Mouse (Mus musculus) midbrain, embryonic 11.5 days (tissue): ENCODE measurements at regions not wholly inside any gene's neighbourhood (a gene's known extent, or its start where the extent isn't known, plus 50 kb on each side); places are given as distances from the start of the nearest gene placed in this dataset.

Experiments
- ATAC-seq: fragments of 200-750 bp; cut with Nextera tagmentation; 2 replicates; pipeline ENCODE4 v1.8.0; 2017; ENCODE audit warnings: moderate TSS enrichment, moderate library complexity; ENCODE audit not compliant: low FRiP score
- DNase-seq: peaks from one replicate; pipeline ENCODE4 v3.0.0; 2015; ENCODE audit warnings: low spot score; ENCODE audit errors: missing footprints
- H3K27ac ChIP-seq: fragments of 300-500 bp; sonication (generic); 2 replicates; pipeline ENCODE4 v1.5.1; 2014; ENCODE audit warnings: low read depth, low read length
- H3K27me3 ChIP-seq: fragments of 300-500 bp; sonication (generic); 2 replicates; pipeline ENCODE4 v1.6.1; 2014; ENCODE audit warnings: mild to moderate bottlenecking, low read length, moderate library complexity, mixed read lengths; ENCODE audit not compliant: control insufficient read depth, insufficient read depth
- H3K36me3 ChIP-seq: fragments of 300-500 bp; sonication (generic); 2 replicates; pipeline ENCODE4 v1.6.1; 2014; ENCODE audit warnings: mild to moderate bottlenecking, low read length, moderate library complexity, mixed read lengths; ENCODE audit not compliant: control insufficient read depth, insufficient read depth
- H3K4me1 ChIP-seq: fragments of 300-500 bp; sonication (generic); 2 replicates; pipeline ENCODE4 v1.6.1; 2014; ENCODE audit warnings: low read length; ENCODE audit not compliant: control insufficient read depth, insufficient read depth
- H3K4me2 ChIP-seq: fragments of 300-500 bp; sonication (generic); 2 replicates; pipeline ENCODE4 v1.6.1; 2014; ENCODE audit warnings: mild to moderate bottlenecking, moderate library complexity
- H3K4me3 ChIP-seq: fragments of 300-500 bp; sonication (generic); 2 replicates; pipeline ENCODE4 v1.5.1; 2014; ENCODE audit warnings: low read depth, low read length
- H3K9ac ChIP-seq: fragments of 300-500 bp; sonication (generic); 2 replicates; pipeline ENCODE4 v1.6.1; 2014; ENCODE audit warnings: low read length
- H3K9me3 ChIP-seq: fragments of 300-500 bp; sonication (generic); 2 replicates; pipeline ENCODE4 v1.6.1; 2016; ENCODE audit warnings: low read length; ENCODE audit not compliant: control insufficient read depth
- WGBS: fragments of 180-500 bp; shearing (Covaris S2); extraction: QIAGEN DNeasy Blood & Tissue Kit; methylation state at CpG from one replicate; pipeline ENCODE4 v1.1.7; 2014; 5-methylcytosine and 5-hydroxymethylcytosine counted together

GRCm38 (mm10) chr16:76547087-76547486 lies 173.5 kb upstream of the Nrip1 start:
- DNase-seq (peak; percentile 28), ATAC-seq (no peak)
- no peak overlapping the region for H3K9ac ChIP-seq
- no peaks in the 10 kb centered on the region for H3K9me3 ChIP-seq
- H3K4me2 ChIP-seq: no peak overlapping the region
- H3K4me1 ChIP-seq: no peaks in the 10 kb centered on the region
- H3K4me3 ChIP-seq: no peak overlapping the region
- no peak overlapping the region for H3K27ac ChIP-seq
- WGBS: 94% methylated on average over 4 of the region's 4 CpGs
- H3K36me3 ChIP-seq: no peaks in the 10 kb centered on the region
- no peaks in the 10 kb centered on the region for H3K27me3 ChIP-seq

- ATAC-seq: no peak
Observed at GRCm38 (mm10) chr16:76546632-76547031, 173.0 kb upstream of the Nrip1 start.

GRCm38 (mm10) chr16:76545942-76546341 lies 172.3 kb upstream of the Nrip1 start:
- no peak overlapping the region for H3K4me3 ChIP-seq
- WGBS: 84% methylated on average over 2 of the region's 2 CpGs
- H3K9ac ChIP-seq: no peak overlapping the region
- no peak overlapping the region for H3K27ac ChIP-seq
- DNase-seq: peak; percentile 71
- no peaks in the 10 kb centered on the region for H3K27me3 ChIP-seq
- H3K36me3 ChIP-seq: no peaks in the 10 kb centered on the region
- peaks cover 4% of the 10 kb centered on the region; the same call in 1 of the 2 replicates for H3K4me1 ChIP-seq
- no peak for ATAC-seq
- H3K9me3 ChIP-seq: no peaks in the 10 kb centered on the region
- H3K4me2 ChIP-seq: no peak overlapping the region

More at GRCm38 (mm10) chr16:76546632-76547031, 173.0 kb upstream of the Nrip1 start:
- Histone ChIP-seq H3K9ac (no peak overlapping the region), H3K4me1 (no peaks in the 10 kb centered on the region), H3K27me3 (no peaks in the 10 kb centered on the region), H3K9me3 (no peaks in the 10 kb centered on the region), H3K27ac (no peak overlapping the region), H3K4me3 (no peak overlapping the region), H3K4me2 (no peak overlapping the region), H3K36me3 (no peaks in the 10 kb centered on the region)
- no peak for DNase-seq
- WGBS: 93% methylated on average over 2 of the region's 2 CpGs

GRCm38 (mm10) chr16:76544972-76545371 lies 171.3 kb upstream of the Nrip1 start:
- 84% methylated on average over 4 of the region's 4 CpGs for WGBS
- no peak for ATAC-seq
- H3K4me3 ChIP-seq: no peak overlapping the region

GRCm38 (mm10) chr16:76540964-76541363 lies 167.3 kb upstream of the Nrip1 start:
- no peak for DNase-seq
- H3K27ac ChIP-seq: no peak overlapping the region
- H3K4me3 ChIP-seq: no peak overlapping the region

More at GRCm38 (mm10) chr16:76544972-76545371, 171.3 kb upstream of the Nrip1 start:
- Histone ChIP-seq H3K27ac (no peak overlapping the region), H3K4me1 (peaks cover 10% of the 10 kb centered on the region; the same call in 1 of the 2 replicates), H3K36me3 (no peaks in the 10 kb centered on the region), H3K9ac (no peak overlapping the region), H3K27me3 (no peaks in the 10 kb centered on the region), H3K9me3 (no peaks in the 10 kb centered on the region), H3K4me2 (no peak overlapping the region)
- DNase-seq: peak; percentile 66

GRCm38 (mm10) chr16:76540328-76540923 lies 166.8 kb upstream of the Nrip1 start:
- Histone ChIP-seq H3K4me1 (peaks cover 16% of the 10 kb centered on the region), H3K9me3 (no peaks in the 10 kb centered on the region), H3K4me2 (no peak overlapping the region), H3K4me3 (no peak overlapping the region), H3K9ac (no peak overlapping the region), H3K27me3 (no peaks in the 10 kb centered on the region), H3K36me3 (no peaks in the 10 kb centered on the region), H3K27ac (no peak overlapping the region)
- 52% methylated on average over 8 of the region's 8 CpGs for WGBS
- DNase-seq: peak; percentile 82
- ATAC-seq: peak; percentile 43

More at GRCm38 (mm10) chr16:76540964-76541363, 167.3 kb upstream of the Nrip1 start:
- 34% methylated on average over 5 of the region's 5 CpGs for WGBS
- H3K27me3 ChIP-seq: no peaks in the 10 kb centered on the region
- no peak for ATAC-seq
- H3K4me1 ChIP-seq: peaks cover 16% of the 10 kb centered on the region
- no peak overlapping the region for H3K4me2 ChIP-seq
- H3K36me3 ChIP-seq: no peaks in the 10 kb centered on the region
- H3K9ac ChIP-seq: no peak overlapping the region
- H3K9me3 ChIP-seq: no peaks in the 10 kb centered on the region

- peaks cover 16% of the 10 kb centered on the region for H3K4me1 ChIP-seq
Observed at GRCm38 (mm10) chr16:76539669-76540068, 166.0 kb upstream of the Nrip1 start.

GRCm38 (mm10) chr16:76537871-76538270 lies 164.2 kb upstream of the Nrip1 start:
- no peaks in the 10 kb centered on the region for H3K9me3 ChIP-seq
- H3K27ac ChIP-seq: no peak overlapping the region
- DNase-seq: no peak
- no peak overlapping the region for H3K4me3 ChIP-seq
- no peaks in the 10 kb centered on the region for H3K27me3 ChIP-seq
- H3K36me3 ChIP-seq: no peaks in the 10 kb centered on the region
- H3K4me1 ChIP-seq: peaks cover 16% of the 10 kb centered on the region
- no peak for ATAC-seq
- no peak overlapping the region for H3K9ac ChIP-seq
- no peak overlapping the region for H3K4me2 ChIP-seq
- 92% methylated on average over 11 of the region's 11 CpGs for WGBS

More at GRCm38 (mm10) chr16:76539669-76540068, 166.0 kb upstream of the Nrip1 start:
- Histone ChIP-seq H3K4me3 (no peak overlapping the region), H3K27me3 (no peaks in the 10 kb centered on the region), H3K27ac (no peak overlapping the region), H3K9ac (no peak overlapping the region), H3K4me2 (no peak overlapping the region), H3K36me3 (no peaks in the 10 kb centered on the region), H3K9me3 (no peaks in the 10 kb centered on the region)
- peak; percentile 92 for DNase-seq
- ATAC-seq: peak; percentile 95
- WGBS: 1% methylated on average over 6 of the region's 6 CpGs

- Histone ChIP-seq H3K27ac (no peak overlapping the region), H3K9ac (no peak overlapping the region), H3K4me1 (peaks cover 3% of the 10 kb centered on the region; the same call in 1 of the 2 replicates), H3K27me3 (no peaks in the 10 kb centered on the region), H3K4me3 (no peak overlapping the region), H3K9me3 (no peaks in the 10 kb centered on the region), H3K36me3 (no peaks in the 10 kb centered on the region), H3K4me2 (no peak overlapping the region)
- no peak for ATAC-seq
- DNase-seq: peak; percentile 78
- WGBS: 89% methylated on average over 8 of the region's 8 CpGs
Observed at GRCm38 (mm10) chr16:76532928-76533217, 159.2 kb upstream of the Nrip1 start.
